Comparison of ENCODE assay signal across 21 mouse cellular contexts in genomic region chr3:107386432-107386831, GRCm38 (mm10). TPM values are rescaled to one million over a fixed set of nuclear protein-coding genes. Genes with fewer than 3 reads are reported as not detected.
DNase-seq lines count a peak whose midpoint lies in the region; ATAC-seq and TF ChIP-seq lines count a peak whose summit lies in the region.
"Had no signal": no experiment of that assay in that cellular context is flagged by ENCODE, and none has a peak within 500 bp of the region (broad histone marks: within the 10 kb centered on the region; RNA-seq: fewer than 3 reads in every experiment).

No protein-coding gene starts in this region.

- H3K36me3 ChIP-seq in lung, embryonic 14.5 days (ENCODE audit: insufficient read depth) = no peaks in the 10 kb centered on the region
- H3K36me3 ChIP-seq: embryonic facial prominence, embryonic 12.5 days; hindbrain, embryonic 15.5 days; limb, embryonic 12.5 days; neural tube, embryonic 13.5 days had no signal

- no peak overlapping the region for H3K4me2 ChIP-seq in lung, embryonic 14.5 days
- H3K4me2 ChIP-seq: embryonic facial prominence, embryonic 12.5 days; hindbrain, embryonic 15.5 days; limb, embryonic 12.5 days; neural tube, embryonic 13.5 days had no signal

- H3K27ac ChIP-seq in lung, embryonic 14.5 days (ENCODE audit: low read depth) = no peak overlapping the region
- H3K27ac ChIP-seq in left cerebral cortex, adult 2 months = no peak overlapping the region
- H3K27ac ChIP-seq: embryonic facial prominence, embryonic 12.5 days; hindbrain, embryonic 15.5 days; limb, embryonic 12.5 days; liver, embryonic 14.5 days; macrophage; neural tube, embryonic 13.5 days had no signal

- intact Hi-C loops in heart, postnatal 36 days (cut with DNase I) = loop anchor here (5.0 kb wide), 1 partner anchor 46 kb away; no protein-coding TSS in a partner anchor
- intact Hi-C loops in left cerebral cortex, adult 2 months (cut with DNase I) = loop anchor here (2.0 kb wide), 1 partner anchor 14 kb away; no protein-coding TSS in a partner anchor

- no peak overlapping the region for H3K9ac ChIP-seq in lung, embryonic 14.5 days
- H3K9ac ChIP-seq: embryonic facial prominence, embryonic 12.5 days; hindbrain, embryonic 15.5 days; limb, embryonic 12.5 days; liver, embryonic 14.5 days; neural tube, embryonic 13.5 days had no signal

- 38% methylated on average over 6 of the region's 6 CpGs for WGBS in lung, embryonic 14.5 days

- no peak for TF ChIP-seq CTCF in lung, embryonic 14.5 days (IDR thresholded peaks at IDR 0.05; ENCODE audit: low read depth)
- TF ChIP-seq CTCF in left cerebral cortex, adult 2 months (IDR thresholded peaks at IDR 0.05) = no peak

- no peak for ATAC-seq in lung, embryonic 14.5 days (ENCODE audit: insufficient read depth)
- ATAC-seq: CD4-positive, CD25-positive, alpha-beta regulatory T cell, adult 4 months had no signal

- DNase-seq in lung, embryonic 14.5 days = peak; percentile 20
- DNase-seq in lung, postnatal 36 days = no peak
- peak; percentile 35 for DNase-seq in brain, adult 2 months (ENCODE audit: low read depth, low spot score)
- peak; percentile 34 for DNase-seq in heart, adult 8-10 months (ENCODE audit: low spot score)
- peak; percentile 12 to 37 for DNase-seq in heart, postnatal 36 days
- DNase-seq in left cerebral cortex, adult 2 months (ENCODE audit: extremely low spot score in 1 of 2, low spot score in 2 of 2) = no peak
- DNase-seq in layer of hippocampus, adult 8-10 months (ENCODE audit: low spot score in 2 of 2) = no peak
- DNase-seq: cerebellum, adult 11 months; cerebellum, postnatal 36 days; kidney, adult 11 months; kidney, postnatal 36 days; layer of hippocampus, postnatal 36 days; retina, postnatal 1 day; thymus, adult 18-20 months had no signal

- H3K9me3 ChIP-seq in lung, embryonic 14.5 days (ENCODE audit: low read depth, low read length) = no peaks in the 10 kb centered on the region
- H3K9me3 ChIP-seq: embryonic facial prominence, embryonic 12.5 days; hindbrain, embryonic 15.5 days; limb, embryonic 12.5 days; neural tube, embryonic 13.5 days had no signal

- H3K4me3 ChIP-seq in lung, embryonic 14.5 days (ENCODE audit: low read depth, low read length) = no peak overlapping the region
- no peak overlapping the region for H3K4me3 ChIP-seq in left cerebral cortex, adult 2 months
- H3K4me3 ChIP-seq: embryonic facial prominence, embryonic 12.5 days; hindbrain, embryonic 15.5 days; limb, embryonic 12.5 days; neural tube, embryonic 13.5 days had no signal

- H3K27me3 ChIP-seq in lung, embryonic 14.5 days (ENCODE audit: insufficient read depth, low read length) = peaks cover 5% of the 10 kb centered on the region; the same call in 1 of the 2 replicates
- H3K27me3 ChIP-seq: embryonic facial prominence, embryonic 12.5 days; hindbrain, embryonic 15.5 days had no signal

- H3K4me1 ChIP-seq in lung, embryonic 14.5 days (ENCODE audit: insufficient read depth) = no peaks in the 10 kb centered on the region
- H3K4me1 ChIP-seq: embryonic facial prominence, embryonic 12.5 days; hindbrain, embryonic 15.5 days; limb, embryonic 12.5 days; neural tube, embryonic 13.5 days had no signal

RNA-seq across cellular contexts. Expression of gene Rbm15, which starts 53.0 kb away (rescaled TPM):
- polyA plus RNA-seq in lung, embryonic 14.5 days (2014; fragmentation: Nextera tagmentation; extraction: Ambion mirVana) = 19.6 and 20.3 TPM in 2 replicates
- 10 to 100 TPM; 21.6 to 23.9 (median 22.4) TPM for total RNA-seq in heart, adult 8-10 months (2022)
- total RNA-seq in heart, postnatal 36 days (2021) = 10 to 100 TPM; 22.5 to 24.4 TPM
- total RNA-seq in left cerebral cortex, adult 2 months (2021) = 10 to 100 TPM; 27.1 to 28.1 TPM
- total RNA-seq in layer of hippocampus, adult 8-10 months (2022) = 10 to 100 TPM; 26.1 to 29.9 (median 28.4) TPM

Comparison
In these comparisons a context has a peak if more than half of its experiments do, and no peak if none do; other contexts are left out.
1. DNase-seq: peak in lung, embryonic 14.5 days (single experiment), brain, adult 2 months (single experiment), heart, adult 8-10 months (single experiment) and heart, postnatal 36 days (2 of 2); none in lung, postnatal 36 days (single experiment), left cerebral cortex, adult 2 months (0 of 2) and layer of hippocampus, adult 8-10 months (0 of 2).